Mouse (Mus musculus): Measurements from ENCODE around the gene Poll.
A peak's percentile ranks its signal among the peaks of the same experiment; 100 is the strongest.
"Not testable (repeated sequence)": the region's sequence is repeated elsewhere in the genome, so short reads cannot be mapped to it uniquely, and the experiment has no call there.

Poll gene

GRCm38 (mm10) chr19:45577141-45577750 is 16.9 kb upstream of the Poll start:
- DNase-seq (ENCODE audit: low read depth, low spot score) = no peak

- DNase-seq (ENCODE audit: low read depth, low spot score) = no peak
Observed at GRCm38 (mm10) chr19:45575632-45576001, 15.3 kb upstream of the Poll start.

DNA sequence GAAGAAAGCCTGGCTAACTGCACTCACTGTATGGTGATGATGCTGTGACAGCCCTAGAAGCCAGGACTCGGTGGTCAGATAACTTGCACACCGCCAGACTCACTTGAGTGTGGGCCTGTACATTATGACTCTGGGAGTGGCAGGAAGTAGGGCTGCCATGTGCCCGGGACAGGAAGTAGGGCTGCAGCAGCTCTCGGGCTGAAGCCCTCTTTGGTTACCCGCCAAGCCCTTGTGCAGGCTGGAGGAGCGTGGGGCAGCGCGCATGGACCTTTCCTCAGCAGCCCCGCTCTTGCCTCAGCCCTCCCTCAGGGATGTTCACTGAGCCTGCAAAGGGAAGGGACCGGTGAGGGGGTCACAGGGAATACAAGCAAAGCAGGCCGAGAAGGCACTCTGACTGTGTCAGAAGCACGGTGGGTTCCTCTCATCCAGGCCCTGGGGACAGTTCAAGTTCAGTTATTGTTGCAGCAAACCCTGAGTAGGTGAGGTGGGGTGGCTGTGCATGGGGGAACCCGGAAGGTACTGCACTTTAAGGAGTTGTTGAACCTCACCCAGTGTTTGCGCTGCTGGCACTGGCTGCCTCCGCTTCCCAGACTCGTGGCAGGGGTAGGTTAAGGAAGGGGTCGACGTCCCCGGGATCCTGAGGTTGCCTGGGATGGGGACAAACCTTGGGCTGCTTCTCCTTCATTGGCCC is 14.8 kb upstream of the Poll start:
- no peak for DNase-seq (ENCODE audit: low read depth, low spot score)

DNA sequence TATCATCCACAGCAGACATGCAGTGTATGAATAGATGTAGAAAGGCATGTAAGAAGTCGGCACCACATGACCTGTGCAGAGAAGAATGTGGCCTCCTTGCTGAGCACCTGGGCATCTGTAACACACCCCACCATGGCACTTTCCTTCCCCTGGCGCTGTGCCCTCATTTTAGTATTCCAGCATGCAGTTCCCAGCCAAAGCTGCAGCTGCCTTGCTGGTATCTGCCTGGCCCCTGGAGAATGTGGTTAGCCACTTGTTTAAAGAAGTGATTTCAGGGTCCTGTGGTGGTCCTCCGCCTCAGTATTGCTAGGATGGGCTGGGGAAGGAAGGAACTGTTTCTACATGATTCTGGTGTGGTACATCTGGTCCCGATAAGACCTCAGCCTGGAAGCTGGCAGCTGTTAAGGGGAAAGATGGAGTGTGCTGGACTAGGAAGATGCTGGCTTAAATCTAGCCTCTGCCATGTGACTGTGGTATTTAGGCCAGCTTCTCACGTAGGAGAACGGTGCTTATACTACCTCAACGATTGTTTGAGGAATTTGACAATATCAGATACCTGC is 14.1 kb upstream of the Poll start:
- DNase-seq (ENCODE audit: low read depth, low spot score) = no peak

DNA sequence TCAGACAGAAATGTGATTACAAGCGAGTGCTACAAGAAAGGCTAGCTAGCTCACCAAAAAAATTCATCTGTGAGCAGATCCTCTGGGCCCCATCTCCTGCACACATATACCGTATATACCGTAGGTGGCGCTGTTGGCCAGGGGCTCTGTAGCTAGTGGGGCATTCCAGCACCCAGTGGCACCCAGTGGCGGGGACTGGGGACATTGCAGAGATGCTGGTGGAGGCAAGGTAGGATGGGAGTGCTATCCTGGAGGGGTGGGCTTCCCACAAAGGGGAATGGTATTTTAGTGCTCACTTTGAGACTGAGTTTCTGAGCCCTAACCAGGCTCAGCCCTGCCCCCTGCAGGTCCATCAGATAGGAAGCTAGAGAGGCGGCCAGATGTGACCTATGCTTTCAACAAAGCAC is 13.5 kb upstream of the Poll start:
- peak; percentile 76 for DNase-seq (ENCODE audit: low read depth, low spot score)

GRCm38 (mm10) chr19:45573033-45573432 is 12.7 kb upstream of the Poll start:
- no peak for DNase-seq (ENCODE audit: low read depth, low spot score)

- DNase-seq (ENCODE audit: low read depth, low spot score) = no peak
Observed at GRCm38 (mm10) chr19:45567367-45567766, 7.0 kb upstream of the Poll start.

- no peak for DNase-seq (ENCODE audit: low read depth, low spot score)
Observed at GRCm38 (mm10) chr19:45565925-45566715, 5.8 kb upstream of the Poll start.

GRCm38 (mm10) chr19:45554136-45554535 is 6.2 kb downstream of the Poll start:
- DNase-seq (ENCODE audit: low read depth, low spot score) = no peak

DNA sequence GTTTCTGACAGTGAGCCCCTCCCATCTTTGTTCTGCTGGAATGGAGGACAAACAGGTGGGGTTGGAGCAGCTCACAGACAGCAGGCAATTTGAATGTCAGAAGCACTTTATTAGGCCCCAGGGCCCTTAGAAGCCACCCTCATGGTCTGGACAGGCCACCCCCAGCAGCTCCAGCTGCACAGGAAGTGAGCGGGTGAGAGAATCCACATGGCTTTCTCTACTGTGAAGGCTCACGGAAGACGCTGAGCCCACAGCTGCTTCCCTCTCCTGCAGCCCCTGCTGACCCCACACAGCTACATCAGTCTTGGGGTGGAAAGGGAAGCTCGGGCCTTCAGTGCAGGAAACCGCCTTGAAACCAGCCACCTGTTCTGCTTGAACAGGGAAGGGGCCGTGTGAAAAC is 8.1 kb downstream of the Poll start:
- no peak for DNase-seq (ENCODE audit: low read depth, low spot score)

DNA sequence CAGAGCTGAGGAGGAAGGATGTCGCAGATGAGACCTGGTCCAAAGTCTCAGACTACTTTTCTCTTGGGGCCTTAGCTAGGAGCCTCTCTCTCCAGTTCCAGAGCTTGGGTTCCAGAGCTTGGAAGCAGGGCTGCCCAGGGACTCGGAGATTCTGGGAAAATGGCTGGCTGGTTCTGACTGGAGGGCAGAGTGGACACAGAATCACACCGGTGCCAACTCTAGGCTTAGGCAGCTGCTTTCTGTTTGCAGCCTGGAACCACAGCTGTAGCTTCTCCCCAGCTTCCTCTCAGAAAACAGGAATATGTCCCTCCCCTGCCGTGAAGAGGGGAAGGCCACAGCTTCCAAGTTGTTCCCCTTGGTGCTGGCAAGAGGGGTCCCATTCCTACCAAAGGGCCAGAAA is 10.4 kb downstream of the Poll start:
- DNase-seq (ENCODE audit: low read depth, low spot score) = no peak

- DNase-seq (ENCODE audit: low read depth, low spot score) = no peak
Observed at GRCm38 (mm10) chr19:45549128-45549915, 11.0 kb downstream of the Poll start.

DNA sequence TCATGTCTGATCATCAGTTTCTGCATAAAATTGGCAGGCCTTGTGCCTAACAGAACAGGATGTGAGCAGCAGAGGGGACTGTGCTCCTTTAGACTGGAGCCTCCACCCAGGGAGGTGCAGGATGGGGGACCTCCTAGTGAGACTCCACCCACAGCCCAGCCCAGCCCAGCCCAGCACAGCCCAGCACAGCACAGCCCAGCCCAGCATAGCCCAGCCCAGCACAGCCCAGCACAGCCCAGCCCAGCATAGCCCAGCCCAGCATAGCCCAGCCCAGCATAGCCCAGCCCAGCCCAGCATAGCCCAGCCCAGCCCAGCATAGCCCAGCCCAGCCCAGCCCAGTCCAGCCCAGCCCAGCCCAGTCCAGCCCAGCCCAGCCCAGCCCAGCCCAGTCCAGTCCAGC is 12.1 kb downstream of the Poll start:
- DNase-seq (ENCODE audit: low read depth, low spot score) = not testable (repeated sequence)

DNA sequence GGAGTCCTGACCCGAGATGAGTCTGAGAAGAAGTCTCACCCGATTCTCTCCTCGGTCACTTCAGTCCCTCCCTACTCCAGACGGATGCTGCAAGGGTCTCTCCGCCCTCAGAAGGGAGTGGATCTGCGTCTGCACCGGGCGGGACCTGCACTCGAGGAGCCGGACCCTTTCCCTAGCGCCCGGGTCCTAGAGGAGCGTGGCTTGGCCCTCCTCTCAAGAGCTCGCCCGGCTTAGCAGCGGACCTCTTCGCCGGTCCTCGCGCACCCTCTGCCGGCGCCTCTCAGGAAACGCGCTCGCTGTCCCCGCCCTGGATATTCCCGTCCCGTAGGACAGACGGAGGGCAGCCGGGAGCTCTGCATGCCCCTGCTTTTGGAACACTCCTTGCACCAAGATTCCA is 15.4 kb downstream of the Poll start:
- peak; percentile 75 for DNase-seq (ENCODE audit: low read depth, low spot score)

GRCm38 (mm10) chr19:45544152-45544924 is 16.0 kb downstream of the Poll start:
- DNase-seq (ENCODE audit: low read depth, low spot score) = peak; percentile 23

GRCm38 (mm10) chr19:45542061-45542460 is 18.3 kb downstream of the Poll start:
- peak; percentile 41 for DNase-seq (ENCODE audit: low read depth, low spot score)

GRCm38 (mm10) chr19:45541409-45542041 is 18.8 kb downstream of the Poll start:
- peak; percentile 58 for DNase-seq (ENCODE audit: low read depth, low spot score)

DNA sequence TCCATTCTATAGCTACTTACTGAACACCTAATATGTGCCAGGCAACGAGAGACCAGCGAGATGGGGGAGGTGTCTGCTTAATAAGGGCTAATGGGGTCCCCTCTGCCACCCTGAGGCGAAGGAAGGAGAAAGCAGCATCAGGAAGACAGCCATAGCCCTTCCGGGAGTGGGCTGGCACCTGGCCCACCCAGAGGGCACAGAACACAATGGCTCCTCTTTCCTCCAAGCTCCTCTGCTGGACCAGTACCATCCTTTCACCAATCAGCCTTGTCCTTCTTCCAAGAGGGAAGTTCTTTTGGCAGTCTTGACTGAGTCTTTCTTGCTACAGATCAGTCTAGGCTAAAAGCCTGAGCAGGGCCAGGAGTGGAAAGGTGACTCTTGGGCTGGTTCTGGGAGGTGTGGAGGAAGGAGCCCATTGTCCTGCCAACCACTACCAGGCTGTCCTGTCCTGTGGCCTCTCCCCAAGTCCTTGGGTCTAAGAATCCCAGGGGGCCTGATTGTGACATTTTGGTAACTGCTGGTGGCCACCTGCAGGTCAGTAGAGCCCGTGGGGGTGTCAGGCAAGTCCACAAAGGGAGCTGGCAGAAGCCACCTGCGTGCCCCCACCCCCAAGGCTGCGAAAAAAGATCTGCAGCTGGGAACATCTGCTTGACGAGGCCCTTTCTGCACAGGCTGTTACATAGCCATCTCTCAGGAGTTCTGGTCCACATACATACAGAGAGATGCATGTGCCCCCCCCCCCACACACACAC is 19.5 kb downstream of the Poll start:
- no peak for DNase-seq (ENCODE audit: low read depth, low spot score)

GRCm38 (mm10) chr19:45537505-45537904 is 22.8 kb downstream of the Poll start:
- DNase-seq (ENCODE audit: low read depth, low spot score) = peak; percentile 82

DNA sequence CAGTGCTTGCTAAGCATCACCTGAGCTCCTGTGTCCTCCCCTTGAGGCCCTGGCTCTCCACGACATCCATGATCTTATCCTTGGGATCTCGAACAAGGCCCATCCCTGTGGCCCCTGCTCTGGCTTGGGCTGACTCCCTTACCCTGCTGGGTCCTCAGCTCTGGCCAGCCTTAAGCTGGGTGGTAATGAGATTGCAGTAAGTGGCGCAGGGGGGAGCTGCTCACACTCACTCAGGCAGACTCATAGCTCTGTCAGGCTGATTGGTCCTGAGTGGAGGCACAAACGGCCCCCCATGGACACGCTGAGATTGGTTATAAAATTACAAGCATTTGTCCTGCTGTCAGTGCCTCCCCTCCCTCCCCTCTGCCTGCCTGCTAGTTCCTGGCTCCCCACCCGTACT is 24.4 kb downstream of the Poll start:
- no peak for DNase-seq (ENCODE audit: low read depth, low spot score)

Measured in R1 (cell line).